Mouse (Mus musculus): ENCODE measurements around the gene Eri2. TPM values are rescaled to one million over a fixed set of nuclear protein-coding genes. Genes with fewer than 3 reads are reported as not detected.
"Not testable (repeated sequence)": the region's sequence is repeated elsewhere in the genome, so short reads cannot be mapped to it uniquely, and the experiment has no call there.

Gene Eri2
- total and polyA plus RNA-seq, 2 experiments from 2014 or later = 8.0 to 11.1 TPM

DNA sequence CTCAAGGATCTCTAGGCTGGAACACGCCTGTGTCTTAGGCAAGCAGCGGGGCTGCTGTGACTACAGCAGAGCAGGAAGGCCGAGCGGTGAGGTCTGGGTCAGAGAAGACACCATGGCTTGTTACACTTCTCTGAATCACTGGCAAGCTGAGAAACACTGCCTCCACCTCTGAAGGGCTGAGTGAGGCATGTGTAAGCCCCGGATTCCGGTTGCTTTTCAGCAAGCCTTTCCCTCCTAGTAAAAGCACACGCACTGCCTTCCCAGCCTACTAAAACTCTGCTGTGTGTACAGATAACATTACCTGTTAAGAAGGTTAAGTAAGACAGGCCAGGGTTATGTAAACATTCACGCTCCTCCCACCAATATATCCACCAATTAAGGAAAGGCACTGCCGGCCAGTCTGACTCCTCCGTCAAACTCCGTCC lies 33.3 kb downstream of the Eri2 start, which contains the start of gene Acsm3:
TSS of gene Acsm3 (plus strand) at position 397 of the 425 bp plus-strand sequence.
- no peaks in the 10 kb centered on the region for H3K36me3 ChIP-seq (ENCODE audit: insufficient read depth, low read length)
- no peaks in the 10 kb centered on the region for H3K9me3 ChIP-seq (ENCODE audit: low read length)
- H3K4me1 ChIP-seq (ENCODE audit: insufficient read depth, low read length) = no peaks in the 10 kb centered on the region
- H3K27ac ChIP-seq (ENCODE audit: low read depth, low read length) = no peak within 1 kb of the TSS
- no peak within 1 kb of the TSS for H3K4me3 ChIP-seq (ENCODE audit: low read depth, low read length)
- no peak for TF ChIP-seq CTCF (IDR thresholded peaks at IDR 0.05)
- WGBS = 85% methylated on average over 11 of the region's 11 CpGs
- no peaks in the 10 kb centered on the region for H3K27me3 ChIP-seq (ENCODE audit: insufficient read depth, low read length)
- no peak within 1 kb of the TSS for H3K9ac ChIP-seq (replicated peaks; ENCODE audit: low read length, poor library complexity, severe bottlenecking)
- DNase-seq (ENCODE audit: low spot score) = no peak
- no peak within 1 kb of the TSS for H3K4me2 ChIP-seq (ENCODE audit: low read depth, low read length, poor library complexity, severe bottlenecking)
- ATAC-seq (ENCODE audit: low FRiP score) = no peak

DNA sequence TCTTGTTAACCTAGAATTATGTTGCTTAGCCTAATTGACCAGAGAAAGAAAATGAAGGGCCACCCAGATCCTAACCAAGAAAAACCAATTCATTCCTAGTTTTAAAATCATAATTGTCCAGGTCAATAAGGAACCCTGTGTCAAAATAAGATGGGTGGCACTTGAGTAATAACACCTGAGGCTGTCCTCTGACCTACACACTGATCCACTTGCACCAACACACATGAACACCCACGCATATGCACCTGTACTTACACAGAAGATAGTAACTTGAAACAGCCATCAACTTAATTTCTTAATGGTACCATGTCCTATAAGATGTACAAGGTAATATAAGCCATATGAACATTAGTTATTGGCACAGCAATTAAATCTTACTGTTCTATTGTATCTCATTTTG lies 40.2 kb downstream of the Eri2 start:
- 85% methylated on average over 1 of the region's 1 CpGs for WGBS
- Histone ChIP-seq H3K27ac (ENCODE audit: low read depth, low read length) (no peak overlapping the region), H3K4me2 (ENCODE audit: low read depth, low read length, poor library complexity, severe bottlenecking) (no peak overlapping the region), H3K9ac (replicated peaks; ENCODE audit: low read length, poor library complexity, severe bottlenecking) (no peak overlapping the region), H3K4me1 (ENCODE audit: insufficient read depth, low read length) (no peaks in the 10 kb centered on the region), H3K9me3 (ENCODE audit: low read length) (no peaks in the 10 kb centered on the region), H3K4me3 (ENCODE audit: low read depth, low read length) (no peak overlapping the region), H3K27me3 (ENCODE audit: insufficient read depth, low read length) (no peaks in the 10 kb centered on the region), H3K36me3 (ENCODE audit: insufficient read depth, low read length) (no peaks in the 10 kb centered on the region)
- DNase-seq (ENCODE audit: low spot score) (no peak), ATAC-seq (ENCODE audit: low FRiP score) (no peak)
- TF ChIP-seq CTCF (IDR thresholded peaks at IDR 0.05) = no peak

DNA sequence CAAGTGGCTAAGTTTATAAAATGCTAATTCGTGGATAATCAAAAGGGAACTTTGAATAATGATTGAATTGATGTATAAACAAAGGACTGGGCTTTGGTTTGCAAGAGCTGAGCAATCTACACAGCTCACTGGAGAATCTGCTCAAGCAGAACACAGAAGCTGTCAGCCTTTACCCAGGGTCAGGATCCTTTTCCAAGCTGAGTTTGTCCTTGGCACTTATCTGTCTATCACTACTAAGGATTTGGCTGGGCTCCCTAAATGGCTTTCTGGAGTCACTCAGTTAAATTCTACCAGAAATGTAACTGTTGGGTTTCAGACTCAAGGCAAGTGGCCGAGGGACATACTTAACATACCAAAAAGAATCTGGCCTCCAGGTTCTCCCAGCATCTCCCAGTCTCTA lies 43.9 kb downstream of the Eri2 start:
- Histone ChIP-seq H3K4me1 (ENCODE audit: insufficient read depth, low read length) (no peaks in the 10 kb centered on the region), H3K27ac (ENCODE audit: low read depth, low read length) (no peak overlapping the region), H3K9me3 (ENCODE audit: low read length) (no peaks in the 10 kb centered on the region), H3K4me3 (ENCODE audit: low read depth, low read length) (no peak overlapping the region), H3K4me2 (ENCODE audit: low read depth, low read length, poor library complexity, severe bottlenecking) (no peak overlapping the region), H3K36me3 (ENCODE audit: insufficient read depth, low read length) (no peaks in the 10 kb centered on the region), H3K9ac (replicated peaks; ENCODE audit: low read length, poor library complexity, severe bottlenecking) (no peak overlapping the region), H3K27me3 (ENCODE audit: insufficient read depth, low read length) (no peaks in the 10 kb centered on the region)
- ATAC-seq (ENCODE audit: low FRiP score) (no peak), DNase-seq (ENCODE audit: low spot score) (no peak)
- 75% methylated on average over 2 of the region's 2 CpGs for WGBS
- no peak for TF ChIP-seq CTCF (IDR thresholded peaks at IDR 0.05)

DNA sequence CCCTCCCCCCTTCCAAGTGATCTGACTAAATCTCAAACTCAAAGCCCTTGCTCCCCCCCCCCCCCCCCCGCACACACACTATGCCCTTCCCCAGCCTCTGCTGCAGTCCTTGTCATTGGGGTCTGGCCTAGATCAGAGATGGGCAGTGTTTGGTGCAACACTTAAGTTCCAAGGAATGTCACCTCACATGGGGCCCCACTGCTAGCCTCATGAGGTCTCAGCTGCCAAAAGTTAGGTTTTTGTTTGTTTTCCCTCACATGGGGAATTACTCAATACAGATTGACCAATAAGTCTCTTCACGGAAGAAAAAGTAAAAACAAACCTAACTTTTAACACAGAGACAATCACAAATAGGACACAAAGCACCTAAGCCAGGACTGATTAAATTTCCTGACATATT lies 45.1 kb downstream of the Eri2 start:
- 80% methylated on average over 1 of the region's 2 CpGs for WGBS
- H3K9ac ChIP-seq (replicated peaks; ENCODE audit: low read length, poor library complexity, severe bottlenecking) = no peak overlapping the region
- ATAC-seq (ENCODE audit: low FRiP score) (no peak), DNase-seq (ENCODE audit: low spot score) (no peak)
- H3K27me3 ChIP-seq (ENCODE audit: insufficient read depth, low read length) = no peaks in the 10 kb centered on the region
- no peak overlapping the region for H3K4me2 ChIP-seq (ENCODE audit: low read depth, low read length, poor library complexity, severe bottlenecking)
- H3K4me3 ChIP-seq (ENCODE audit: low read depth, low read length) = no peak overlapping the region
- TF ChIP-seq CTCF (IDR thresholded peaks at IDR 0.05) = no peak
- no peaks in the 10 kb centered on the region for H3K9me3 ChIP-seq (ENCODE audit: low read length)
- no peak overlapping the region for H3K27ac ChIP-seq (ENCODE audit: low read depth, low read length)
- H3K4me1 ChIP-seq (ENCODE audit: insufficient read depth, low read length) = no peaks in the 10 kb centered on the region
- no peaks in the 10 kb centered on the region for H3K36me3 ChIP-seq (ENCODE audit: insufficient read depth, low read length)

DNA sequence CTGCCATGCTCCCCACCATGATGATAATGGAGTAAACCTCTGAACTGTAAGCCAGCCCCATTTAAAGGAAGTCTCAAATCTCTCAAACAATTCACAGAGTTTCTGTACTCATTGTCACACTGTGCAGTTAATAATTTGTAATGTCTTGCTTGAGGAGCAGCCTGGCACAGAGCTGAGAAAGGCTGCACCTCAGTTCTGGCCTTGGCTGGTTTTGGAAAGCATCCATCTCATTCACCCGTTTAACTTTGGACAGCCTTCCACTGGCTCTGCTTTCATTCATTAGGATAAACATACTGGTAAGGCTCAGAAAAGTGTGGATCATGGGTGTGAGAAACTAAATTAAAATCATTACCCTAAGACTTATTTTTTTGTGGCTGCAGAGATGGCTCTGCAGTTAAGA lies 48.0 kb downstream of the Eri2 start:
- no peak overlapping the region for H3K4me3 ChIP-seq (ENCODE audit: low read depth, low read length)
- H3K4me1 ChIP-seq (ENCODE audit: insufficient read depth, low read length) = no peaks in the 10 kb centered on the region
- DNase-seq (ENCODE audit: low spot score) (no peak), ATAC-seq (ENCODE audit: low FRiP score) (no peak)
- no peaks in the 10 kb centered on the region for H3K36me3 ChIP-seq (ENCODE audit: insufficient read depth, low read length)
- 74% methylated on average over 1 of the region's 1 CpGs for WGBS
- H3K9ac ChIP-seq (replicated peaks; ENCODE audit: low read length, poor library complexity, severe bottlenecking) = no peak overlapping the region
- H3K4me2 ChIP-seq (ENCODE audit: low read depth, low read length, poor library complexity, severe bottlenecking) = no peak overlapping the region
- H3K9me3 ChIP-seq (ENCODE audit: low read length) = no peaks in the 10 kb centered on the region
- H3K27ac ChIP-seq (ENCODE audit: low read depth, low read length) = no peak overlapping the region
- H3K27me3 ChIP-seq (ENCODE audit: insufficient read depth, low read length) = no peaks in the 10 kb centered on the region
- no peak for TF ChIP-seq CTCF (IDR thresholded peaks at IDR 0.05)

DNA sequence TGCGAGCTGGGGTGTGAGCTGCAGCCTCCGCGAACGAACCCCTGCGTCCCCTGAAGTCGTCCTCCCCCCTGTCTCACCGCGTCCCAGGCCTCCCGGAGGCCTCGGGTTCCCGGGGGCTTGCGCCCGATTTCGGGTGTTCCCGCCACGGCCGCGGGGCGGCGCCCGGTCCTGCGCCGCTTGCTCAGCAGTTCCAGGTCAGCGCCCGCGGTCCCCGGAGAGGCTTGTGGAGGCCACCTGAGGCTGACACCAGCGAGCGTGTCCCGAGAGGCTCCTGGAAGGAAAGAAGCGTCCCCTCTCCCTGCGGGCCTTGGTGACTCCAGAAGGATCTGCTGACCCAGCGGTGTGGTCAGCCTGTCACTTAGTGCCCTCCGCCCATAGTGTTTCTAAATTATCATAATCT lies 49.5 kb downstream of the Eri2 start:
- Histone ChIP-seq H3K27me3 (ENCODE audit: insufficient read depth, low read length) (no peaks in the 10 kb centered on the region), H3K4me2 (ENCODE audit: low read depth, low read length, poor library complexity, severe bottlenecking) (peak overlapping the region; percentile 34), H3K4me3 (ENCODE audit: low read depth, low read length) (peak overlapping the region; percentile 11; the same call in 1 of the 2 replicates), H3K9me3 (ENCODE audit: low read length) (no peaks in the 10 kb centered on the region), H3K9ac (replicated peaks; ENCODE audit: low read length, poor library complexity, severe bottlenecking) (no peak overlapping the region), H3K27ac (ENCODE audit: low read depth, low read length) (no peak overlapping the region), H3K36me3 (ENCODE audit: insufficient read depth, low read length) (no peaks in the 10 kb centered on the region), H3K4me1 (ENCODE audit: insufficient read depth, low read length) (no peaks in the 10 kb centered on the region)
- TF ChIP-seq CTCF (IDR thresholded peaks at IDR 0.05) = peak; percentile 33; the same call in 1 of the 2 replicates
- ATAC-seq (ENCODE audit: low FRiP score) = no peak
- no peak for DNase-seq (ENCODE audit: low spot score)
- WGBS = 4% methylated on average over 33 of the region's 34 CpGs

DNA sequence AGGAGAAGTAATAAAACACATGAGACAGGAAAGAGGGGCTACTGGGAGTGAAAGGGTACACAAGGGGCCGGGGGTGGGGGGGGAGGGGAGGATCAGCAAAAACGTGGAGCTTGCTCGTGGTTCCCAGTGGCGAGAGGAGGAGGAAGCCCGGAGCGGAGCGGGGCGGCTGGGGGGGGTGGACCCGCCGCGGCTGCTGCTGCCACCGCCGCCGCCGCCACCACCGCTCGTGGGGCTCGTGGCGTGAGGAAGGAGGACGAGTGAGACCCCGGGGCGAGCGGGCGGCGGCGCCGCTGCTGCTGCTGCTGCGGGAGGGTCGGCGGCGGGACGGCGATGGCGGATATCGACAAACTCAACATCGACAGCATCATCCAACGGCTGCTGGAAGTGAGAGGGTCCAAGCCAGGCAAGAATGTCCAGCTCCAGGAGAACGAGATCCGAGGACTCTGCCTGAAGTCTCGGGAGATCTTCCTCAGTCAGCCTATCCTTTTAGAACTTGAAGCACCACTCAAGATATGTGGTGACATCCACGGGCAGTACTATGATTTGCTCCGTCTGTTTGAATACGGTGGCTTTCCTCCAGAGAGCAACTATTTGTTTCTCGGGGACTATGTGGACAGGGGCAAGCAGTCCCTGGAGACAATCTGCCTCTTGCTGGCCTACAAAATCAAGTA lies 53.9 kb downstream of the Eri2 start:
- peak overlapping the region; percentile 35 for H3K4me3 ChIP-seq (ENCODE audit: low read depth, low read length)
- not testable (repeated sequence) for H3K27ac ChIP-seq (ENCODE audit: low read depth, low read length)

More for the DNA sequence above, 53.9 kb downstream of the Eri2 start:
- 1% methylated on average over 19 of the region's 44 CpGs for WGBS
- H3K9ac ChIP-seq (replicated peaks; ENCODE audit: low read length, poor library complexity, severe bottlenecking); DNase-seq (ENCODE audit: low spot score); H3K4me1 ChIP-seq (ENCODE audit: insufficient read depth, low read length); H3K27me3 ChIP-seq (ENCODE audit: insufficient read depth, low read length); H3K36me3 ChIP-seq (ENCODE audit: insufficient read depth, low read length); H3K9me3 ChIP-seq (ENCODE audit: low read length): not testable (repeated sequence)
- peak overlapping the region; percentile 42 for H3K4me2 ChIP-seq (ENCODE audit: low read depth, low read length, poor library complexity, severe bottlenecking)
- peak; percentile 68 for ATAC-seq (ENCODE audit: low FRiP score)

All from midbrain, postnatal 0 days (tissue).